Mouse (Mus musculus): Measurements from ENCODE around the gene Camk1g.
A peak's percentile ranks its signal among the peaks of the same experiment; 100 is the strongest.

- peak; percentile 81 for TF ChIP-seq CTCF (IDR thresholded peaks at IDR 0.05; ENCODE audit: low read depth)
- no peak for TF ChIP-seq EP300 (optimal IDR thresholded peaks at IDR 0.05)
These were observed 45.9 kb downstream of the Camk1g start for GRCm38 (mm10) chr1:193324224-193324623.

Measured in stomach, postnatal 0 days (tissue).